Mouse (Mus musculus): Measurements from ENCODE around the gene Rad51b. TPM values are rescaled to one million over a fixed set of nuclear protein-coding genes. Genes with fewer than 3 reads are reported as not detected.

Gene Rad51b
- total and polyA plus RNA-seq, 3 experiments = 6.5 to 8.6 (median 8.5) TPM

DNA sequence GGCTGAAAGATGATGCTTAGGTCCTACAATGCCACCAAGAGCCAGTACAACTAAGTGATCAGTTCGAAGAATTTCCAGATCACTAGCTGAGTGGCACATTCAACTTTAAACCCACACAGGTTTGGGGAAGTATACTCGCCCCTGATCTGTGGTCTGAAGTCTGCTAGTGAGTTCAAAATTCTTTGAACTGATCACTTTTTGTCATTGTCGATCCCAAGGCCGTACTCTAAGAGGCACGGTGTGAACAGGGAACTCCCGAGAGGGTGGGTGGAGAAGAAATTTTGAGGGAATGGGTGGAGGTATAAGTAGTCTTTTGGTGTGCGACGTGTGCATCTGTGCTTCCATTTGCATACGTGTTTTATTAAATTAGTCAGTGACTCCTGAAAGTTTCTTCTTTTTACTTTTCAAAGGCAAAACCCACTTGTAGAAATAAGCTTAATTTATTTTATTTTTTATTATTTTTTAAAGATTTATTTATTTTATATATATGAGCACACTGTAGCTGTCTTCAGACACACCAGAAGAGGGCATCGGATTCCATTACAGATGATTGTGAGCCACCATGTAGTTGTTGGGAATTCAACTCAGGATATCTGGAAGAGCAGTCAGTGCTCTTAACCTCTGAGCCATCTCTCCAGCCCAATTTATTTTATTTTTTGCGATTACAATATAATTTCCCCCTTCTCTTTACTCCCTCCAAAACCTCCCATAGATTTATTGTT is 443.0 kb downstream of the Rad51b start:
- no peak overlapping the region for H3K4me2 ChIP-seq (ENCODE audit: insufficient read depth, low read depth, poor library complexity, severe bottlenecking)
- no peak overlapping the region for H3K9ac ChIP-seq (ENCODE audit: insufficient read depth, low read depth)
- no peak overlapping the region for H3K27ac ChIP-seq (ENCODE audit: insufficient read depth, low read depth)
- H3K9me3 ChIP-seq (replicated peaks; ENCODE audit: low read length) = no peaks in the 10 kb centered on the region
- DNase-seq (ENCODE audit: extremely low read depth) = no peak
- TF ChIP-seq RAD21 (IDR thresholded peaks at IDR 0.05; ENCODE audit: low read depth, low read length) = no peak
- no peak for TF ChIP-seq IRF4 (IDR thresholded peaks at IDR 0.05; ENCODE audit: low read depth, low read length)
- no peak for TF ChIP-seq MYC (IDR thresholded peaks at IDR 0.05; ENCODE audit: low read depth, low read length)
- TF ChIP-seq CHD1 (IDR thresholded peaks at IDR 0.05; ENCODE audit: low read depth, low read length) = no peak
- no peak for TF ChIP-seq MEF2A (IDR thresholded peaks at IDR 0.05; ENCODE audit: borderline replicate concordance, low read depth, low read length)
- TF ChIP-seq RCOR1 (conservative IDR thresholded peaks at IDR 0.05; ENCODE audit: low read depth, low read length) = no peak
- no peak for TF ChIP-seq PAX5 (IDR thresholded peaks at IDR 0.05; ENCODE audit: low read length)
- TF ChIP-seq MXI1 (IDR thresholded peaks at IDR 0.05; ENCODE audit: low read depth, low read length) = no peak
- no peak for TF ChIP-seq NRF1 (IDR thresholded peaks at IDR 0.05; ENCODE audit: low read depth, low read length)
- no peak for TF ChIP-seq BHLHE40 (IDR thresholded peaks at IDR 0.05; ENCODE audit: low read depth, low read length)
- no peak for TF ChIP-seq CHD2 (IDR thresholded peaks at IDR 0.05; ENCODE audit: low read length)
- TF ChIP-seq ZKSCAN1 (IDR thresholded peaks at IDR 0.05; ENCODE audit: borderline replicate concordance, low read depth, low read length) = no peak
- no peak for TF ChIP-seq KAT2A (IDR thresholded peaks at IDR 0.05; ENCODE audit: insufficient replicate concordance, low read length)
- no peak for TF ChIP-seq ZNF384 (IDR thresholded peaks at IDR 0.05; ENCODE audit: low read depth, low read length)
- no peak for TF ChIP-seq POLR2A (IDR thresholded peaks at IDR 0.05; ENCODE audit: low read depth, low read length)
- TF ChIP-seq HCFC1 (IDR thresholded peaks at IDR 0.05; ENCODE audit: low read depth, low read length) = no peak
- no peak for TF ChIP-seq TCF12 (IDR thresholded peaks at IDR 0.05; ENCODE audit: low read depth, low read length)
- H3K4me1 ChIP-seq (ENCODE audit: control insufficient read depth in 1 of 2, insufficient read depth in 2 of 2) = peaks cover 7 to 14% of the 10 kb centered on the region in 2 experiments; a peak in 3 of 4 replicates
- no peak overlapping the region for H3K4me3 ChIP-seq (replicated peaks in 1 of 3; ENCODE audit: low read depth in 2 of 3, low read length in 2 of 3, poor library complexity in 1 of 3)
- no peaks in the 10 kb centered on the region for H3K79me2 ChIP-seq (replicated peaks; ENCODE audit: control insufficient read depth, extremely low read depth, insufficient read depth, poor library complexity, severe bottlenecking)
- H3K27me3 ChIP-seq (replicated peaks) = no peaks in the 10 kb centered on the region
- no peaks in the 10 kb centered on the region for H3K36me3 ChIP-seq (replicated peaks in 1 of 2; ENCODE audit: control insufficient read depth in 1 of 2, insufficient read depth in 1 of 2, low read length in 1 of 2)
- dilution Hi-C loops (cut with MboI; ENCODE audit: extremely low pct_ligation_motif_present, extremely low pct_unique_long_range_greater_than_20kb, low sequenced_read_pairs) = no loop called here
- in situ Hi-C loops (cut with MboI; ENCODE audit: low pct_ligation_motif_present, low pct_unique_long_range_greater_than_20kb, low sequenced_read_pairs) = no loop called here

GRCm38 (mm10) chr12:79742211-79742610 is 445.1 kb downstream of the Rad51b start:
- no peak overlapping the region for H3K4me3 ChIP-seq (replicated peaks in 1 of 3; ENCODE audit: low read depth in 2 of 3, low read length in 2 of 3, poor library complexity in 1 of 3)

More at GRCm38 (mm10) chr12:79742211-79742610, 445.1 kb downstream of the Rad51b start:
- H3K27ac ChIP-seq (ENCODE audit: insufficient read depth, low read depth) = no peak overlapping the region
- in situ Hi-C loops (cut with MboI; ENCODE audit: low pct_ligation_motif_present, low pct_unique_long_range_greater_than_20kb, low sequenced_read_pairs) (no loop called here), dilution Hi-C loops (cut with MboI; ENCODE audit: extremely low pct_ligation_motif_present, extremely low pct_unique_long_range_greater_than_20kb, low sequenced_read_pairs) (no loop called here)
- no peaks in the 10 kb centered on the region for H3K27me3 ChIP-seq (replicated peaks)
- no peak overlapping the region for H3K4me2 ChIP-seq (ENCODE audit: insufficient read depth, low read depth, poor library complexity, severe bottlenecking)
- no peak for DNase-seq (ENCODE audit: extremely low read depth)
- no peak for TF ChIP-seq USF1 (IDR thresholded peaks at IDR 0.05; ENCODE audit: low read depth, low read length)
- TF ChIP-seq UBTF (IDR thresholded peaks at IDR 0.05; ENCODE audit: low read depth, low read length) = no peak
- no peak for TF ChIP-seq SIN3A (IDR thresholded peaks at IDR 0.05; ENCODE audit: low read length)
- no peak for TF ChIP-seq NELFE (IDR thresholded peaks at IDR 0.05; ENCODE audit: low read depth, low read length)
- no peaks in the 10 kb centered on the region for H3K36me3 ChIP-seq (replicated peaks in 1 of 2; ENCODE audit: control insufficient read depth in 1 of 2, insufficient read depth in 1 of 2, low read length in 1 of 2)
- H3K4me1 ChIP-seq (ENCODE audit: control insufficient read depth in 1 of 2, insufficient read depth in 2 of 2) = peaks cover 0 to 12% of the 10 kb centered on the region in 2 experiments; a peak in 2 of 4 replicates
- no peaks in the 10 kb centered on the region for H3K9me3 ChIP-seq (replicated peaks; ENCODE audit: low read length)
- no peaks in the 10 kb centered on the region for H3K79me2 ChIP-seq (replicated peaks; ENCODE audit: control insufficient read depth, extremely low read depth, insufficient read depth, poor library complexity, severe bottlenecking)
- H3K9ac ChIP-seq (ENCODE audit: insufficient read depth, low read depth) = no peak overlapping the region
